Mouse (Mus musculus) ES-Bruce4 (cell line): ENCODE measurements around the gene Rad9b. TPM values are rescaled to one million over a fixed set of nuclear protein-coding genes. Genes with fewer than 3 reads are reported as not detected.

ENCODE experiments used
- H3K27ac ChIP-seq: 2 replicates; pipeline ENCODE4 v1.5.1; 2012; ENCODE audit warnings: low read length, inconsistent platforms; ENCODE audit not compliant: insufficient read depth
- H3K27me3 ChIP-seq: 2 replicates; pipeline ENCODE4 v1.6.1; 2012; ENCODE audit warnings: mild to moderate bottlenecking, low read length, inconsistent platforms; ENCODE audit not compliant: control insufficient read depth, poor library complexity, insufficient read depth, severe bottlenecking
- H3K36me3 ChIP-seq: 2 replicates; pipeline ENCODE4 v1.6.1; 2012; ENCODE audit warnings: inconsistent platforms, mild to moderate bottlenecking, low read length, moderate library complexity; ENCODE audit not compliant: control insufficient read depth, poor library complexity, insufficient read depth, severe bottlenecking
- H3K4me1 ChIP-seq: one replicate; pipeline ENCODE4 v1.8.1; 2011; ENCODE audit warnings: low read length; ENCODE audit not compliant: control insufficient read depth, insufficient read depth
- H3K4me3 ChIP-seq: 2 replicates; pipeline ENCODE4 v1.5.1; 2011; ENCODE audit warnings: low read depth, mild to moderate bottlenecking, low read length
- H3K9ac ChIP-seq: 2 replicates; pipeline ENCODE4 v1.6.1; 2012; ENCODE audit warnings: low read depth, mild to moderate bottlenecking, inconsistent platforms; ENCODE audit not compliant: poor library complexity, severe bottlenecking
- H3K9me3 ChIP-seq: replicated peaks from 2 replicates; pipeline ENCODE4 v1.6.1; 2012; ENCODE audit warnings: mild to moderate bottlenecking, low read length, inconsistent platforms; ENCODE audit not compliant: control insufficient read depth, poor library complexity, insufficient read depth, severe bottlenecking
- CTCF ChIP-seq: IDR thresholded peaks from one replicate; pipeline ENCODE4 v1.8.1; 2011; ENCODE audit warnings: low read depth, low read length
- EP300 ChIP-seq: IDR thresholded peaks from 2 replicates; pipeline ENCODE4 v1.6.1; 2011; ENCODE audit warnings: low read depth, low read length; ENCODE audit not compliant: insufficient read depth
- POLR2A ChIP-seq: IDR thresholded peaks from one replicate; pipeline ENCODE4 v1.8.1; 2011; ENCODE audit warnings: low read length; ENCODE audit not compliant: insufficient read depth
- polyA plus RNA-seq: library from polyadenylated mRNA; stranded (reverse); fragments of >200 nt; gene quantifications from 2 replicates; pipeline ENCODE4 v1.2.4, GENCODE M21; 2011; ENCODE audit warnings: low read depth; ENCODE audit not compliant: missing spikeins, insufficient read depth, insufficient read length

The Rad9b gene
- polyA plus RNA-seq, 1 experiment = 19.7 TPM

- H3K9me3 ChIP-seq = no peaks in the 10 kb centered on the region
- H3K27ac ChIP-seq = no peak within 1 kb of the TSS
- H3K4me3 ChIP-seq = peak within 1 kb of the TSS; percentile 91
- no peaks in the 10 kb centered on the region for H3K27me3 ChIP-seq
- peaks cover 6% of the 10 kb centered on the region; the same call in 1 of the 2 replicates for H3K36me3 ChIP-seq
- peak within 1 kb of the TSS; percentile 97 for H3K9ac ChIP-seq
- TF ChIP-seq POLR2A (no peak), CTCF (no peak), EP300 (no peak)
- H3K4me1 ChIP-seq = no peaks in the 10 kb centered on the region
These were observed 69.6 kb downstream of the Rad9b start, which contains the start of gene Pptc7 for GRCm38 (mm10) chr5:122284183-122285028. TSS of gene Pptc7 (plus strand) at chr5:122284365.

GRCm38 (mm10) chr5:122283828-122284182, 70.2 kb downstream of the Rad9b start:
- no peak overlapping the region for H3K27ac ChIP-seq
- H3K4me3 ChIP-seq = no peak overlapping the region
- no peaks in the 10 kb centered on the region for H3K9me3 ChIP-seq
- no peak overlapping the region for H3K9ac ChIP-seq
- H3K27me3 ChIP-seq = no peaks in the 10 kb centered on the region
- TF ChIP-seq CTCF = no peak
- TF ChIP-seq EP300 = no peak
- TF ChIP-seq POLR2A = no peak
- H3K36me3 ChIP-seq = peaks cover 6% of the 10 kb centered on the region; the same call in 1 of the 2 replicates
- no peaks in the 10 kb centered on the region for H3K4me1 ChIP-seq

- Histone ChIP-seq H3K9ac (peak overlapping the region; percentile 2), H3K4me3 (no peak overlapping the region), H3K4me1 (peaks cover 2% of the 10 kb centered on the region), H3K27ac (no peak overlapping the region), H3K9me3 (no peaks in the 10 kb centered on the region), H3K27me3 (no peaks in the 10 kb centered on the region), H3K36me3 (no peaks in the 10 kb centered on the region)
- no peak for TF ChIP-seq POLR2A
- TF ChIP-seq EP300 = no peak
- no peak for TF ChIP-seq CTCF
These were observed 73.1 kb downstream of the Rad9b start for GRCm38 (mm10) chr5:122280827-122281462.

- no peak overlapping the region for H3K4me3 ChIP-seq
These were observed 73.6 kb downstream of the Rad9b start for GRCm38 (mm10) chr5:122280422-122280826.

GRCm38 (mm10) chr5:122279799-122280421, 74.1 kb downstream of the Rad9b start:
- H3K27me3 ChIP-seq = no peaks in the 10 kb centered on the region
- H3K9me3 ChIP-seq = no peaks in the 10 kb centered on the region
- no peak overlapping the region for H3K9ac ChIP-seq
- no peak overlapping the region for H3K4me3 ChIP-seq
- H3K27ac ChIP-seq = no peak overlapping the region
- no peaks in the 10 kb centered on the region for H3K36me3 ChIP-seq
- no peak for TF ChIP-seq POLR2A
- TF ChIP-seq EP300 = no peak
- no peak for TF ChIP-seq CTCF
- peaks cover 5% of the 10 kb centered on the region for H3K4me1 ChIP-seq

More at GRCm38 (mm10) chr5:122280422-122280826, 73.6 kb downstream of the Rad9b start:
- H3K4me1 ChIP-seq = peaks cover 2% of the 10 kb centered on the region
- peak overlapping the region; percentile 2 for H3K9ac ChIP-seq
- no peaks in the 10 kb centered on the region for H3K36me3 ChIP-seq
- H3K27ac ChIP-seq = no peak overlapping the region
- no peak for TF ChIP-seq CTCF
- no peak for TF ChIP-seq EP300
- no peak for TF ChIP-seq POLR2A
- no peaks in the 10 kb centered on the region for H3K27me3 ChIP-seq
- no peaks in the 10 kb centered on the region for H3K9me3 ChIP-seq

GRCm38 (mm10) chr5:122278946-122279345, 75.1 kb downstream of the Rad9b start:
- TF ChIP-seq CTCF = no peak
- TF ChIP-seq POLR2A = no peak
- TF ChIP-seq EP300 = no peak
- Histone ChIP-seq H3K36me3 (no peaks in the 10 kb centered on the region), H3K4me1 (peaks cover 5% of the 10 kb centered on the region)

More at GRCm38 (mm10) chr5:122278946-122279345, 75.1 kb downstream of the Rad9b start:
- Histone ChIP-seq H3K4me3 (no peak overlapping the region), H3K27ac (no peak overlapping the region), H3K27me3 (no peaks in the 10 kb centered on the region), H3K9me3 (no peaks in the 10 kb centered on the region), H3K9ac (no peak overlapping the region)
